Mouse (Mus musculus) spleen, adult 2 months (tissue): Measurements from ENCODE around the gene Wwtr1. TPM values are rescaled to one million over a fixed set of nuclear protein-coding genes. Genes with fewer than 3 reads are reported as not detected.

Source experiments
- DNase-seq, 2 experiments: peaks; one replicate each; pipeline versions ENCODE4 v3.0.0 to v3.0.0-alpha.2; 2012 to 2021; ENCODE audit warnings: low spot score in 2 of 2, low read depth in 1 of 2
- H3K27ac ChIP-seq: fragments of 200-500 bp; 2 replicates; pipeline ENCODE4 v1.5.1; 2012; ENCODE audit warnings: low read length, inconsistent platforms; ENCODE audit not compliant: insufficient read depth
- H3K27me3 ChIP-seq: fragments of 200-500 bp; 2 replicates; pipeline ENCODE4 v1.6.1; 2012; ENCODE audit warnings: mild to moderate bottlenecking, moderate library complexity, low read length, inconsistent platforms; ENCODE audit not compliant: control insufficient read depth, insufficient read depth
- H3K36me3 ChIP-seq: fragments of 200-500 bp; 2 replicates; pipeline ENCODE4 v1.6.1; 2012; ENCODE audit warnings: mild to moderate bottlenecking, low read length, inconsistent platforms; ENCODE audit not compliant: control insufficient read depth, insufficient read depth
- H3K4me1 ChIP-seq: fragments of 200-500 bp; 2 replicates; pipeline ENCODE4 v1.6.1; 2011; ENCODE audit warnings: inconsistent platforms; ENCODE audit not compliant: control insufficient read depth, insufficient read depth, insufficient read length
- H3K4me3 ChIP-seq: fragments of 200-500 bp; 2 replicates; pipeline ENCODE4 v1.5.1; 2011; ENCODE audit warnings: mild to moderate bottlenecking, inconsistent platforms; ENCODE audit not compliant: insufficient read depth, insufficient read length; ENCODE audit errors: extremely low read depth
- CTCF ChIP-seq: fragments of 200-500 bp; IDR thresholded peaks from 2 replicates; pipeline ENCODE4 v1.5.1; 2011; ENCODE audit warnings: mild to moderate bottlenecking, inconsistent platforms; ENCODE audit not compliant: insufficient read depth, insufficient read length, insufficient replicate concordance; ENCODE audit errors: extremely low read depth
- POLR2A ChIP-seq: fragments of 200-500 bp; IDR thresholded peaks from 2 replicates; pipeline ENCODE4 v1.6.1; 2011; ENCODE audit warnings: low read depth, low read length, inconsistent platforms
- WGBS: fragments of 180-500 bp; shearing (Covaris S2); methylation state at CpG from one replicate; pipeline ENCODE4 v1.1.7; 2018; 5-methylcytosine and 5-hydroxymethylcytosine counted together
- polyA plus RNA-seq: library from polyadenylated mRNA; depleted of rRNA; stranded (reverse); fragments of >200 nt; gene quantifications from 2 replicates; pipeline ENCODE4 v1.2.3, GENCODE M21; 2012

Gene Wwtr1
- polyA plus RNA-seq, 1 experiment: 3.8 TPM

GRCm38 (mm10) chr3:57501596-57502220 lies 74.0 kb downstream of the Wwtr1 start:
- no peaks in the 10 kb centered on the region for H3K4me1 ChIP-seq
- no peak overlapping the region for H3K4me3 ChIP-seq
- no peak for DNase-seq
- TF ChIP-seq POLR2A (no peak), CTCF (no peak)
- no peak overlapping the region for H3K27ac ChIP-seq
- 85% methylated on average over 10 of the region's 10 CpGs for whole genome bisulfite sequencing
- no peaks in the 10 kb centered on the region for H3K27me3 ChIP-seq
- H3K36me3 ChIP-seq: no peaks in the 10 kb centered on the region

GRCm38 (mm10) chr3:57500846-57501245 lies 74.9 kb downstream of the Wwtr1 start:
- Histone ChIP-seq H3K27ac (no peak overlapping the region), H3K4me3 (no peak overlapping the region), H3K27me3 (no peaks in the 10 kb centered on the region), H3K36me3 (no peaks in the 10 kb centered on the region), H3K4me1 (no peaks in the 10 kb centered on the region)
- no peak for DNase-seq
- no peak for TF ChIP-seq POLR2A
- TF ChIP-seq CTCF: no peak
- WGBS: 93% methylated on average over 9 of the region's 9 CpGs

GRCm38 (mm10) chr3:57497791-57498190 lies 77.9 kb downstream of the Wwtr1 start:
- DNase-seq: no peak
- Histone ChIP-seq H3K27me3 (no peaks in the 10 kb centered on the region), H3K36me3 (no peaks in the 10 kb centered on the region), H3K4me3 (no peak overlapping the region), H3K27ac (no peak overlapping the region), H3K4me1 (no peaks in the 10 kb centered on the region)
- TF ChIP-seq CTCF (no peak), POLR2A (no peak)
- WGBS: 73% methylated on average over 1 of the region's 1 CpGs

GRCm38 (mm10) chr3:57496428-57496827 lies 79.3 kb downstream of the Wwtr1 start:
- Histone ChIP-seq H3K4me1 (no peaks in the 10 kb centered on the region), H3K27me3 (no peaks in the 10 kb centered on the region), H3K4me3 (no peak overlapping the region), H3K27ac (no peak overlapping the region), H3K36me3 (no peaks in the 10 kb centered on the region)
- no peak for TF ChIP-seq CTCF
- TF ChIP-seq POLR2A: no peak
- WGBS: 62% methylated on average over 2 of the region's 2 CpGs
- no peak for DNase-seq

GRCm38 (mm10) chr3:57487455-57488153 lies 88.1 kb downstream of the Wwtr1 start:
- H3K36me3 ChIP-seq: no peaks in the 10 kb centered on the region
- no peaks in the 10 kb centered on the region for H3K27me3 ChIP-seq
- TF ChIP-seq POLR2A: no peak
- TF ChIP-seq CTCF: no peak
- DNase-seq: no peak
- H3K4me3 ChIP-seq: no peak overlapping the region
- WGBS: 42% methylated on average over 8 of the region's 8 CpGs
- H3K4me1 ChIP-seq: no peaks in the 10 kb centered on the region
- H3K27ac ChIP-seq: no peak overlapping the region

- 87% methylated on average over 4 of the region's 4 CpGs for WGBS
- TF ChIP-seq CTCF (no peak), POLR2A (no peak)
- Histone ChIP-seq H3K4me1 (no peaks in the 10 kb centered on the region), H3K27ac (no peak overlapping the region), H3K36me3 (no peaks in the 10 kb centered on the region), H3K27me3 (no peaks in the 10 kb centered on the region), H3K4me3 (no peak overlapping the region)
- DNase-seq: no peak
These were observed 89.6 kb downstream of the Wwtr1 start for GRCm38 (mm10) chr3:57486068-57486467.

GRCm38 (mm10) chr3:57481981-57482380 lies 93.7 kb downstream of the Wwtr1 start:
- H3K27me3 ChIP-seq: no peaks in the 10 kb centered on the region
- no peaks in the 10 kb centered on the region for H3K4me1 ChIP-seq
- no peak overlapping the region for H3K4me3 ChIP-seq
- no peak overlapping the region for H3K27ac ChIP-seq
- TF ChIP-seq POLR2A (no peak), CTCF (no peak)
- DNase-seq: no peak
- WGBS: 77% methylated on average over 5 of the region's 5 CpGs
- no peaks in the 10 kb centered on the region for H3K36me3 ChIP-seq
